Mouse (Mus musculus): ENCODE data around the gene Olfr520. TPM values are rescaled to one million over a fixed set of nuclear protein-coding genes. Genes with fewer than 3 reads are reported as not detected.
A peak's percentile ranks its signal among the peaks of the same experiment; 100 is the strongest.

The Olfr520 gene
- not detected for total RNA-seq (2021)
- long read RNA-seq, experiment 1, result 0 reads
- long read RNA-seq, experiment 2, result 0 reads

- DNase-seq, result no peak
Observed at GRCm38 (mm10) chr7:99729973-99730372, at the start of gene Olfr520. TSS of gene Olfr520 (plus strand) at chr7:99730273.

GRCm38 (mm10) chr7:99680771-99681170, 49.3 kb upstream of the Olfr520 start:
- peak; percentile 74 to 84 for DNase-seq

- no peak for DNase-seq
Observed at GRCm38 (mm10) chr7:99684086-99684485, 46.0 kb upstream of the Olfr520 start.

- DNase-seq, result peak in 1 of 2 experiments; percentile 32
Observed at GRCm38 (mm10) chr7:99690819-99691218, 39.3 kb upstream of the Olfr520 start.

- DNase-seq, result no peak
Observed at GRCm38 (mm10) chr7:99692396-99692795, 37.7 kb upstream of the Olfr520 start.

GRCm38 (mm10) chr7:99693387-99693786, 36.7 kb upstream of the Olfr520 start:
- no peak for DNase-seq

GRCm38 (mm10) chr7:99693976-99694375, 36.1 kb upstream of the Olfr520 start:
- peak in 1 of 2 experiments; percentile 33 for DNase-seq

- DNase-seq, result peak; percentile 35 to 69
Observed at GRCm38 (mm10) chr7:99694424-99694823, 35.6 kb upstream of the Olfr520 start.

GRCm38 (mm10) chr7:99695471-99696057, 34.5 kb upstream of the Olfr520 start:
- peak in 1 of 2 experiments; percentile 25 for DNase-seq

- DNase-seq, result no peak
Observed at GRCm38 (mm10) chr7:99698576-99698975, 31.5 kb upstream of the Olfr520 start.

GRCm38 (mm10) chr7:99699106-99699505, 31.0 kb upstream of the Olfr520 start:
- no peak for DNase-seq

- peak; percentile 68 to 72 for DNase-seq
Observed at GRCm38 (mm10) chr7:99699709-99700151, 30.3 kb upstream of the Olfr520 start.

GRCm38 (mm10) chr7:99700641-99701040, 29.4 kb upstream of the Olfr520 start:
- no peak for DNase-seq

- DNase-seq, result peak; percentile 54 to 70
Observed at GRCm38 (mm10) chr7:99702201-99702600, 27.9 kb upstream of the Olfr520 start.

GRCm38 (mm10) chr7:99704736-99705519, 25.1 kb upstream of the Olfr520 start:
- peak; percentile 42 to 44 for DNase-seq

- DNase-seq, result peak; percentile 47 to 89
Observed at GRCm38 (mm10) chr7:99706341-99707037, 23.6 kb upstream of the Olfr520 start.

GRCm38 (mm10) chr7:99707038-99707595, 23.0 kb upstream of the Olfr520 start:
- DNase-seq, result peak; percentile 79 to 85

GRCm38 (mm10) chr7:99707671-99708070, 22.4 kb upstream of the Olfr520 start:
- DNase-seq, result peak; percentile 41 to 45

- DNase-seq, result peak in 1 of 2 experiments; percentile 27
Observed at GRCm38 (mm10) chr7:99708301-99708721, 21.8 kb upstream of the Olfr520 start.

- peak in 1 of 2 experiments; percentile 10 for DNase-seq
Observed at GRCm38 (mm10) chr7:99708750-99709149, 21.3 kb upstream of the Olfr520 start.

- DNase-seq, result no peak
Observed at GRCm38 (mm10) chr7:99709992-99710391, 20.1 kb upstream of the Olfr520 start.

GRCm38 (mm10) chr7:99710476-99710875, 19.6 kb upstream of the Olfr520 start:
- peak; percentile 74 to 91 for DNase-seq
